Mouse (Mus musculus): ENCODE data around the gene Smarca4. TPM values are rescaled to one million over a fixed set of nuclear protein-coding genes. Genes with fewer than 3 reads are reported as not detected.

Gene Smarca4
- total RNA-seq, 2 experiments from 2014 or later = 63.2 to 71.1 TPM

DNA sequence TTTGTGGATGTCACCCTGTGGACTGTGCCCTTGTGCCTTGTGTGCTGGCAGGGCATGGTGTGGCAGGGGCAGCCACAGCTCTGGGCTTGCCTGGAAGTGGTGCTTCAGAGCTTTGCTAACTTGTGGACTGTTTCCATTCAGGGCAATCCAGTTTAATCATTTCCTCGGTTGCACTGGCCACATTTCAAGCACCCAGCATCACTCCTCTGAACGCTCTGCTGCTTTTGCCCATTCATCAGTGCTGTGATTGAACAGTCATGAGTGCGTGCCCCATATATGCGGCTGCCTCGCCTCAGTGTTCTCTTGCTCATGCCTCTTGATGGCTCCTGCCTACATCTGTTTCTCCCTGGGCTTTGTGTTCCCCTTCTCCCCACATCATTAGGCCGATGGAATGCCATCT is 31.8 kb downstream of the Smarca4 start:
- ATAC-seq (replicated peaks; ENCODE audit: poor library complexity) = no peak

DNA sequence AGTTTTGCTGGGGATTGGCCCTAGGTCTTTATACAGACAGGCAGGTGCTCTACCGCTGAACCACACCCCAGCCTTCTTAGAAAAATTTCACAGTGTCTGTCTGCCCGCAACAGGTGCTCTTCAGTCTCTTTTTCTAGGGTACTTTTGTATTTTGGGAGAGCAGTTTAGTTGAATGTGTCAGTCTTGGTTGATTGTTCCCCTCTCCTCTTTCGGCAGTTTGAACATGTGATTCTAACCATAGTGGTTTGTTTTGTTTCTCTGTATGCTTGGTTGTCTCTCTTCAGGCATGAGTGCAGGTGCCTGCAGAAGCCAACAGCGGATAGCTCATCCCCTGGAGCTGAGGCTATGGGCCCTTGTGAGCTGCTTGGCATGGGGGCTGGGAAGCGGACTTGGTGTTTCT is 36.3 kb downstream of the Smarca4 start:
- ATAC-seq (replicated peaks; ENCODE audit: poor library complexity) = no peak

DNA sequence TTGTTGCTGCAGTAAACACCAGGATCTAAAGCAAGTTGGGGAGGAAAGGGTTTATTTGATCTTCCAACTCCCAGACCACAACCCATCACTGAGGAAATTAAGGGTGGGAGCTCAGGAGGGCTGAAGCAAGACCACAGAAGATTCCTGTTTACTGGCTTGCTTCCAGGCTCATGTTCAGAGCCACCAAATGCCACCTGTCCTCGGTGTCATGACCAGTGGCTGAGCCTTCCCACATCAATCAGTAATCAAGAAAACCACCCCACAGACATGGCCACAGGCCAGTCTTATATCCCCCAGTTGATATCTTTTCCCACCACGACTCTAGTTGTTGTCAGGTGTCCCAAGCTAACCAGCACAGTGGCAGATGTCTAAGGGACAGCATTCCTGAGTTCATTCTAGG is 37.3 kb downstream of the Smarca4 start:
- peak; percentile 44 for ATAC-seq (replicated peaks; ENCODE audit: poor library complexity)

DNA sequence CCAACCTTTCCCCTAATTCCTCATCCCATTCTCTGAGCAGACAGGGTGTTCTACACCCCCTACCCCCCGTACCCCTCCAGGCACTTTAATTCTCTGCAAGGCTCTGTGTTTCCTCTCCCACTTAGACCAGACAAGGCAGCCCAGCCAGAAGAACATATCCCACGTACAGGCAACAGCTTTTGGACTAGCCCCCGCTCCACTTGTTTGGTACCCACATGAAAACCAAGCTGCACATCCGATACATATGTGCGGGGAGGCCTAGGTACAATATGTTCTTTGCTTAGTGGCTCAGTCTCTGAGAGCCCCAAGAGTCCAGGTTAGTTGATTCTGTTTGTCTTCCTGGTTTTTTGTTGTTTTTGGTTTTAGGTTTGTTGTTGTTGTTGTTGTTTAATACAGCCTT is 46.1 kb downstream of the Smarca4 start:
- ATAC-seq (replicated peaks; ENCODE audit: poor library complexity) = no peak

DNA sequence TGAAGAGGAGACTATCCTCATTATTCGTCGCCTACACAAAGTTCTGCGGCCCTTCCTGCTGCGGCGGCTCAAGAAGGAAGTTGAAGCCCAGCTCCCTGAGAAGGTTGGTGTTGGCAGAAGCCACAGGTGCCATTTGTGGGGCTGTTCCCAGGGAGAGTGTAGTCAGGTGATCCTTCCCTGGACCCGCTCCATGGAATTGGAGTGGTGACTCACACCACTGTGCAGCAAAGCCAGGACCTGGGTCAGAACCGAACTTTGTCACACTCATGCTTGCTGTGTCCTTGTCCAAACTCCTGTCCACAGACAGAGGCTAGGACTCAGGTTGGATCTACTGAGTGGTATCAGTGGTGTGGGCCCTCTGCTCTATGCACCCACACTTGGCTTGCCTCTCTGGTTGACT is 53.0 kb downstream of the Smarca4 start:
- ATAC-seq (replicated peaks; ENCODE audit: poor library complexity) = no peak

DNA sequence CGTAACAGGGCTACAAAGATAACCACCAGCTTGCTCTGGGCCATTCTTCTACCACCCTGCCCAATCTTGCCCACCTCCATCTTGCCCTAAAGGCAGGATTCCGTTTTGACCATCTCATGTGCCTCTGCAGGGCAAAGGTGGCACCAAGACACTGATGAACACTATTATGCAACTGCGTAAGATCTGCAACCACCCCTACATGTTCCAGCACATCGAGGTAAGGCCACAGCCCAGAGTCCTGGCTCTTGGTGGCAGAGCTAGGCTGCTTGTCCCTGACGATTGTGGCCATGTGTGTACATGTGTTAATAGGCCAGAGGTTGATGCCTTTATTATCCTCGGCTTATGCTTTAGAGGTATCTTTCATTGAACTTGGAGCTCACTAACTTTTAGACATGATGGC is 54.4 kb downstream of the Smarca4 start:
- no peak for ATAC-seq (replicated peaks; ENCODE audit: poor library complexity)

DNA sequence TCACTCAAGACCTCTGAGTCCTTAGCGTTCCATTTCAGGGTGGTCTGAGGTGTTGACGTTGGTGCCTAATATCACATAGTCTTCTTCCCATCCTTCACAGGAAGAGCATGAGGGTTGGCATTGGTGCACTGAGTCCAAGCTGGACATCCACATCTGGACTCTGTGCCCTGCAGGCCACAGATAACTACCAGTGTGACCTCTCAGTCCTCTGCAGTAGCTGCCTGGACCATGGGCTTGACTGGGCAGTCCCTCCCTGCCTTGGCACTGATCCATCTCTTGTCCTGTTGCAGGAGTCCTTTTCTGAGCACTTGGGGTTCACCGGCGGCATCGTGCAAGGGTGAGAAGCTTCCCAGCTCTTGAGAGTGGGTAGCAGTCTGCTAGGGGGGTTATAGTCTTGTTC is 55.8 kb downstream of the Smarca4 start:
- ATAC-seq (replicated peaks; ENCODE audit: poor library complexity) = no peak

DNA sequence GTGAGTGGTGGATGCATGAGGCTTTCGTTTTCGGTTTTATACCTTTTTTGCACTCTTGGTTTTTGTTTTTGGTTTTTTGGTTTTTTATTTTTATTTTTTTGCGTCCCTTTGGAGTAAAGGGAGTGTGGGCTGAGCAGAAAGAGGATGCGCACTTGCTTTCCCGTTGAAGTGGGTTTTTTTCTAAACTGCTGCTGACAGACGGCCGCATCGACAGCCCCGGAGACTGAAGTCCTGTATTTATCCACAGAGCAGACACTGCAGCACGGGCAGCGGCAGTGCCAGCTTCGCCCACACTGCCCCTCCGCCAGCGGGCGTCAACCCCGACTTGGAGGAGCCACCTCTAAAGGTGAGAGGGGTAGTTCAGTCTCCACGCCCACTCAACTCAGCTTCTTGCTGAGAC is 61.7 kb downstream of the Smarca4 start:
- ATAC-seq (replicated peaks; ENCODE audit: poor library complexity) = no peak

DNA sequence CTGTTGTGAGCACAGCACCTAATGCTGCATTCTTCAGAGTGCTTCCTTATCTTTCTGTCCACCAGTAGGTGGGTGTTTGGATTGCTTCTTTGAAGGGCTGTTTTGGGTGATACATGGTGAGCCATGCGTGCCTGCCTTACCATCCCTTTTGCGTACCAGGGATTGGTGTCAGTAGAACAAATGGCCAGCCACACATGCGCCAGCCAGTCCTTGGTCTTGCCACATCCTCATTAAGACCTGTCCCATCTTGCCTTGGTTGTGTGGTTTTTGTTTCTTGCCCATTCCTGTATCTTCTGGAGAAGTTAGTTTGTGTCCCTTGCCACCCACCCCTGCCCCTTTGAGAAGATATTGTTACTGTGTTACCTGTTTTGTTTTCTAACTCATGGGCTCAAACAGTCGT is 64.5 kb downstream of the Smarca4 start:
- no peak for ATAC-seq (replicated peaks; ENCODE audit: poor library complexity)

DNA sequence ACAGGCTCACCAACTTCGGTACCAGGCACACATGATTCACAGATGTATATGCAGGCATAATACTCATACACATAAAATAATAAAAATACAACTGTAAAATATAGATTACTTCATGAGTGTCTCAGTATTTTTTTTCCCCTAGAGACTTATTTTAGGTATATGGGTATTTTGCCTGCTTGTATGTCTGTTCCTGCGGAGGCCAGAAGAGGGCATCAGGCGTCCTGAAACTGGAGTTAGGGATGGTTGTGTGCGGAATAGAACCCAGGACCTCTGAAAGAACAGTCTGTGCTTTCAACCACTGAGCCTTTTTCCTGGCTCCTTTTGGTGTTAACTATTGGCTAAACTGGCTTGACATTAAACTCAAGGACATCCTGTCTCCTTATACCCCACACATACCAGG is 66.9 kb downstream of the Smarca4 start:
- ATAC-seq (replicated peaks; ENCODE audit: poor library complexity) = 0 out of 2 replicates have a peak, but pooled peaks have one; percentile 29

DNA sequence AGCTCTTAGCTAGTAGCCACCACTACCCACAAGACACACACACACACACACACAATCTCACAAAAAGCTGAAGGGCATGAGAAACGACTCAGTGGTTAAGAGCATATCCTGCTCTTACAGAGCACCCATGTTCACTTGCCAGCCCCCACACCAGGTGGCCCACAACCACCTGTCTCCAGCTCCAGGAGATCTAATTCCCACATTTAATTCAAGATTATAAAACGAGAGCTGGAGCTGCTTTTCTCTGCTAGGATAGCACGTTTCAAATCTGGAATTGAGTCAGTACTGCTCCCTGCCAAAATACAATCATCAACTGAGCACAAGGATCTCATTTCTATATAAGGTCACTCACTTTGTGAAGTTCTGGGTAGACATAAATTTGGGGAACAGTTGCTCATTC is 67.9 kb downstream of the Smarca4 start:
- no peak for ATAC-seq (replicated peaks; ENCODE audit: poor library complexity)

DNA sequence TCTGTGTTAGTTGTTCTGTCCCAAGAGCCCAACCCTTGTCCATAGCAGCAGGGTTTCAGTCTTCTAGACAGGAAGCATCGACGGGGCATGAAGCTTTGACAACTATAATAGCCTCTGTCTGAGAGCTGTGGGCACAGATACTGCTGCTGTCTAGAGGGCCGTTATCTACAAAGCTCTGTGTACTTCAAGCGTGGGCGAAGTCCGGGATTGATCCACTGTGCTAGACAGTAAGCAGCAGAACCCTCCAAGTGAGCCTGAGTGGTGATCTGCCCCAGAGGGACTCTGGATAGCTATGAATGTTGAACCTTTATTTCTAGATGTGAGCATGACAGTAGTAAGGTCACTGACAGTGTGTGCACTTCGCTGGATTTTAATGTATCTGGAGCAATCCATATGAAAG is 72.6 kb downstream of the Smarca4 start:
- ATAC-seq (replicated peaks; ENCODE audit: poor library complexity) = no peak

DNA sequence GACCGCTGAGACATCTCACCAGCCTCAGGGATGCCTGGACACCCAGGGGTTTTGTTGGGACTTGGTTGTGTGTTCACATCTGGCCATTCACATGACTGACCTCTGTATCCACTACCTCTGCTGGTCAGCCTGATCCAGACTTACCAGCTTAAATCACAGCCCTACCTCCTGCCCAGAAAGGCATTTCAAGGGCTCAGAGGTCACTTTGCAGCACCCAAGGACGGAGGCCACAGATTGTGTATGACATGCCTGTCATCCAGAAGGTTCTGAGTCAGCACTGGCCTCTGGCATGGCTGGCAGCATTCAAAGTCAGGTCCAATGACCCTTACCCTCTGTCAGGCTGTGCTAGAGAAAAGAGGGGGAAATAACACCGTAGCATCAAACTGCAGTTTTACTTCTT is 74.1 kb downstream of the Smarca4 start:
- no peak for ATAC-seq (replicated peaks; ENCODE audit: poor library complexity)

DNA sequence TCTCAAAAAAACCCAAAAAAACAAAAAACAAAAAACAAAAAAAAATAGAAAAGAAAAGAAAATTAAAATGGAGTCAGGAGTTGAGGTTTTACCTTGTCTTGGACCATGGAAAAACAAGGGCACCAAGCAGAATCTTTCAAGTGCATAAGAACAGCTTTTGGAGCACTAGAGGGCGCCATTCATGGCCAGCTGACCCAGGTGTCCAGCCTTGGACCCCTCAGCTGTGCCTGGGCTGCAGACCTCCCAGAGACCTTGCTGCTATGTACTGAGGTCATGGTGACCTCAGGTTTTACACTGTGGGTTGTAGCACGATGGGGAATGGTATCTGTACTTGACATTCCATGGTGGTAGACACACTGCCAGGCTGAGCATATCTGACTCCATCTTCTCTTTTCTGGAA is 75.9 kb downstream of the Smarca4 start:
- peak; percentile 52; the same call in 1 of the 2 replicates for ATAC-seq (replicated peaks; ENCODE audit: poor library complexity)

DNA sequence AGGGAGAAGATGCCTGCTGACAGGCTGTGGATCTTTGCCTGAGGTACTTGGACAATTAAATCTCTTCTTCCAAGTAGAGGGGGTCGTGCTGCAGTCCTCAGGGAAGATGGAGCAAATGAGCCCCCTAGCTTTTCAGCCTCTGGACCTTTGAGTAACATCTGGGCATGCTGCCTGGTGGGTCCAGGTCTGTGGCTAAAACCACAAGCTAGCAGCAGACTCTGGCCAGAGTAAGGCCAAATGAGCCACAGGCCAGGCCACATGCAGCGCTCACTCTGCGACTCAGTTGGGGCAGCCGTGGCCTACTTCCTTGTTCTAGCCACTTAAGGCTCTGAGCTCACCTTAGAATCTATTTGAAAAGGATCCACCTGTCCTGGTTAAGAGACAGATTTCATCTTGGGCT is 76.5 kb downstream of the Smarca4 start:
- ATAC-seq (replicated peaks; ENCODE audit: poor library complexity) = no peak

DNA sequence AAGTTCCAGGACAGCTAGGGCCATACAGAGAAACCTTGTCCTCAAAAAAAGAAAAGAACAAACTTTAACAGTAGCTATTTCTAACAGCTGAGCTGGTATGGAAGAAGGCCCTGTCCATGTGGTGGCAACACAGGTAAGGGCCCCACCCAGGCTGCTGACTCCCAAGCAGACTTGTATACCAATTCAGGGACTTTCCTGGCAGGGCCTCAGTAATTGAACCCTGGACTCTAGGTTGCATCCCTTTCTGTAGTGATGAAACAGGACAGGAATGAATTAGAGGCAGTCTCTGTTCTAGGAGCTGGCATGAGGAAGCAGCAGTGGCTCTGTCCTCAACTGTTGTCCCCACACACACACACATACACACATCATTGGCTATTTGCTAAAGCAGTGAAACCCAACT is 78.1 kb downstream of the Smarca4 start:
- ATAC-seq (replicated peaks; ENCODE audit: poor library complexity) = no peak

DNA sequence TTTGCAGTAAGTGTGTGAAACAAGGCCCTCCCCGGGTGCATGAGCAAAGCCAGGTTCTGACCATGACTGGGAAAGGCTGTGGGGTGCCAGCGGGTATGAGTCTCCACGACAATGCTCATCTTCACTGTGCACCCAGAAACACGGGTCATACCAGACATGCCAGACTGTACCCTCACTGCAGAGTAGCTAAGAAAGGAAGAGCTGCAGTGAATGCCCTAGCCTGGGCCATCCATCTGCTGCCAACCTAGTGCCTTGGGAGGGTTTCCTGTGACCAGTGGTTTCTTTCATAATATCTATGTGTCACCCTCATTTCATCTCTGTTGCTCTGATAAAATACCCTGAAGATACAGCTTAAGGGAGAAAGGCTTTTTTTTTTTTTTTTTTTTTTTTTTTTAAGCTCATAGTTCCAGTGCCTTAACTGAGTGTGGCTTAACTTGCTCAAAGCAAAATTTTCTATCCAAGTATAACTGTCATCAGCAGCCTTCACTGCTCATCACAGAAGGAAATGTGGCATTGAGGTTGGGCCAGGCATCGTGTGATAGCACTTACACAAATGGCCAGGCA is 79.3 kb downstream of the Smarca4 start:
- ATAC-seq (replicated peaks; ENCODE audit: poor library complexity) = peak; percentile 23; the same call in 1 of the 2 replicates

DNA sequence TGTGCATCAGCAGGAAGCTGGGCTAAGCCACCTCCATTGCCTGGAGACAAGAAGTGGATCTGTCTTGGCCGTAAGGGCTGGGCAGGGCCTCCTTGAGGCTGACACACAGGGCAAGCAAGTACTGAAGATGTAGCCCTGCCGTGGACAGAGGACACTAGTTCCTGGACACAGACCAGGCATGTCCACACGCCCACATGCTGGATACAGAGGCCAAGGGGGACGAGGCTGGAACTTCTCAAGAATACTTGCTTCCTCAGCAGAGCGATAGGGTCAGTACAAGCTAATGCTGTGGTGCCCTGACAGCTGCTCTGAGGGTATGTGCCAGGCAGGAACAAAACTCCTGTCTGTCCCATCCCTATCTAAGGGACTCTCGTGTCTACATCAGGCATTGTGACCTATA is 81.2 kb downstream of the Smarca4 start:
- ATAC-seq (replicated peaks; ENCODE audit: poor library complexity) = no peak

DNA sequence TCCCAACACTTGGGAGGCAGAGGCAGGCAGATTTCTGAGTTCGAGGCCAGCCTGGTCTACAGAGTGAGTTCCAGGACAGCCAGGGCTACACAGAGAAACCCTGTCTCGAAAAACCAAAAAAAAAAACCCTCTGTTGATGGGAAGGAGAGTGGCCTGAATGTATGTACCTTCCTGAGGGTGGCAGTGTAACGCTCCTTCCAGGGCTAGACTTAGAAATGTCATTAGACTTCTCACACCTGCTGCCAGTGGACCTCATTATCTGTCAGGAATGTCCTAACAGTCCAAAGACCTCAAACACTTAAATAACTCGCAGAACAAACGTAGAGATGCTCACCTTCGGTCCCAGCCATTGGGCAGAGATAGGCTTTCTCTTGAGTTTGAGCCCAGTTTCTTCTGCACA is 83.3 kb downstream of the Smarca4 start:
- ATAC-seq (replicated peaks; ENCODE audit: poor library complexity) = peak; percentile 47

DNA sequence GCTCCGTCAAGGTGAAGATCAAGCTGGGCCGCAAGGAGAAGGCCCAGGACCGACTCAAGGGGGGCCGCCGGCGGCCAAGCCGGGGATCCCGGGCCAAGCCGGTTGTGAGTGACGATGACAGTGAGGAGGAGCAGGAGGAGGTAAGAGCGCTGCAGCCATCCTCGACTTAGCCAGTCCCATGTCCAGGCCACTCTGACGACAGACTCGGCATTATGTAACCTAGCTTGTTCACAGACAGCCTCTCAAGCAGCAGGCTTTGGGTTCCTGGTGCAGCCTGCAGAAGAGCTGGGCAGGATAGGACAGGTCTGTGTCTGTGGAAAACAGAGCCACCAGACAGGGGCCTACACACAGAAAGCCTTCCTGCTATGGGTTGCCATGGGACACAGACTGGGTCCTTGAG is 85.1 kb downstream of the Smarca4 start:
- ATAC-seq (replicated peaks; ENCODE audit: poor library complexity) = no peak

DNA sequence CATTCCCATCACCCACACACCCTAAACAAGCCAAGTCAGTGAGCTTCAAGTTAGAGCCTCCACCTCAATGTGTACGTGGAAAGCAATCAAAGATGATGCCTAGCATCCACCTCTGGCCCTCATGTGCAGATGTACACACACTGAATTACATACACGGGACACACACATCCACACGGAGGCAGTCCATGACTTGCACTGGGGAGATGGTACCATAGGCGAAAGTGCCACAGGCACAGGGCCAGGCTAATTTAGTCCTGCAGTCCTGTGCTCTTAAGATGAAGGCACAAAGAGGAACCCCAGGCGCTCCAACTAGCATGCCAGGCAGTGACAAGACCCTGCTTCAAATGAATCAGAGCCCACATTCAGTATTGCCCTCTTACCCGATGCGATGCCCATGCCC is 87.5 kb downstream of the Smarca4 start:
- ATAC-seq (replicated peaks; ENCODE audit: poor library complexity) = no peak

DNA sequence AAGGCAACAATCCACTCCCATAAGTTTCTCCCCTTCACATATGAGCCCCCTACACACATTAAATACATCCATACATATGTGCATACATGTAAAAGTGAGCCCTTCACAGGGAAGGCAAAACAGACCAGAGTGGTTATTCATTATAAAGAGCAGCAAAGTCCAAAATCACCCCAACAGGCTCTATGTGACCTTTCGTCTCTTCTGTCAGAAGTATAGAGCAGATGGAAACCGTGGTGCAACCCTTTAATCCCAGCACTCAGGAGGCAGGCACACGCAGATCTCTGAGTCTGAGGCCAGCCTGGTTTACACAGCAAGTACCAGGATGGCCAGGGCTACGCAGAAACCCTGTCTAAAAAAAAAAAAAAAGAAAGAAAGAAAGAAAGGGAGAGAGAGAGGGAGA is 90.1 kb downstream of the Smarca4 start:
- no peak for ATAC-seq (replicated peaks; ENCODE audit: poor library complexity)

DNA sequence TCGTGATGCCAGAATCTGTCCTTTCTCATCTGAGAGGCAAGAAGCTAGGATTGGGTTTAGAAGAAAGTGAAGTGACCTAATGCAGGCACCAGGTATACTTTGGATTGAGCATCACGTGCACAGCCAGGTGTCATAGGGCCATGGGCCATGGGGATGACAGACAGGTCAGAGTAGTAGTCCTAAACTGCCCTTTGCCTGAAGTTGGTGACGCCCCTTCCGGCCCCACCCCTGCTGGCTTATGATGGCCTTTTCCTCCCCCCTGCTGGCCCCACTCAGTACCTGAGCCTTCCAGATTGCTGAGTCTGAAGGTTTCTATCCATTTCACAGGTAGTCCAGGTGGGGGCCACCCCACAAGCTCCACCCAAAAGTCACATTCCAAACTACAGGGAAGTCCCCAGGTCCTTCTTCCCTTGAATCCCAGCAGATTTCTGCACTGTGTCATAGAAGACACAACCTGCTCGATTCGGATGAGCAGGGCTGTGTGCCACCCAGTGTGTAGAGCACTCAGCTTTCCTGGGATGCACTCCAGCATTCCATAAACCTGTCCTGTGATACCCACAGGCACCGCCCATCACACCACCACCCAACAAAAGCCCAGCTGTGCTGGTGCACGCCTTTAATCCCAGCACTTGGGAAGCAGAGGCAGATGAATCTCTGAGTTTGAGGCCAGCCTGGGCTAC is 90.8 kb downstream of the Smarca4 start:
- no peak for ATAC-seq (replicated peaks; ENCODE audit: poor library complexity)

All from megakaryocyte progenitor cell, adult 5-6 weeks (primary cell).